Mouse (Mus musculus) midbrain, embryonic 10.5 days (tissue): Measurements from ENCODE around the gene Gm17402. TPM values are rescaled to one million over a fixed set of nuclear protein-coding genes. Genes with fewer than 3 reads are reported as not detected.

Experiments used
- DNase-seq: peaks from one replicate; pipeline ENCODE4 v3.0.0-alpha.2; 2017; ENCODE audit warnings: low spot score
- H3K27ac ChIP-seq: fragments of 300-500 bp; sonication (generic); replicated peaks from 2 replicates; pipeline ENCODE4 v1.5.1; 2016; ENCODE audit warnings: mild to moderate bottlenecking
- H3K27me3 ChIP-seq: fragments of 300-500 bp; sonication (generic); 2 replicates; pipeline ENCODE4 v1.6.1; 2016; ENCODE audit warnings: low read depth, mild to moderate bottlenecking; ENCODE audit not compliant: poor library complexity, severe bottlenecking
- H3K36me3 ChIP-seq: fragments of 300-500 bp; sonication (generic); 2 replicates; pipeline ENCODE4 v1.6.1; 2016; ENCODE audit warnings: mild to moderate bottlenecking, moderate library complexity
- H3K4me1 ChIP-seq: fragments of 300-500 bp; sonication (generic); 2 replicates; pipeline ENCODE4 v1.6.1; 2016
- H3K4me3 ChIP-seq: fragments of 300-500 bp; sonication (generic); 2 replicates; pipeline ENCODE4 v1.5.1; 2016; ENCODE audit warnings: mild to moderate bottlenecking, moderate library complexity
- H3K9me3 ChIP-seq: fragments of 300-500 bp; sonication (generic); replicated peaks from 2 replicates; pipeline ENCODE4 v1.6.1; 2016; ENCODE audit warnings: mild to moderate bottlenecking
- WGBS: fragments of 180-500 bp; shearing (Covaris S2); methylation state at CpG from one replicate; pipeline ENCODE4 v1.1.7; 2016; 5-methylcytosine and 5-hydroxymethylcytosine counted together
- polyA plus RNA-seq: library from polyadenylated mRNA; unstranded; fragments of >200 nt; fragmentation: Nextera tagmentation; extraction: Ambion mirVana; gene quantifications from 2 replicates; pipeline ENCODE4 v1.2.1, GENCODE M21; 2016

The Gm17402 gene
- polyA plus RNA-seq, 1 experiment from 2014 or later = not detected

DNA sequence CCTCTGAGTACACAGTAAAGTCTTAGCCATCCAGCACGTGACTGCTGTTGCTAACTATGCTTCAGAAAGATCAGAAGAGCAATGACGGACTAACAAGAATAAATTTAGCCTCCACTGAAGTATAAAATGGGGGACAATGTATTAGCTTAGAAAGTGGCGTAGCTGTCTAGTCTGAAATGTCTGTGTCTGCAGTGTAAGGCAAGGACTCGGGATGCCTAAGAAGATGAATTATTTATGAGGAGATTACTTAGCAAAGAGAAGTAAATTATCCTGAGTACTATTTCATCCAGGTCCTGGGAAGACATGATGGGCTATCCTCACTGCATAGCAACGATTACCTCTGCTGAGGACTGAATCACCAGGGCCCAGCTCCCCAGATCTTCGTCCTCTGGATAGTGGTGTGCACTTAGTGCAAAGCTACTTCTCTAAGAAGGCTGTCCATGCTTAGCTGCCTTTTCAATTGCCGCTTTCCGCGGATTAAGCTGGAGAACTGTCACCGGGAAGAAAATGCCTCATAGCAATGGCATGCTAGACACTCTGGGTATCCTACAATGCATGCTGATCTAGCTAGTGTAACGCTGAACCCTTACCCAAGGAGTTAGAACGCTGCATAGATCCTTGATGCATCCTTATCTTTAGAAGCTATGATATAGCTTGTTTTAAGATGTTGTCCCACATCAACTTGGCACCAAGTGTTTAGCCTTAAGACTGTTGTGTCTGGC is 23.4 kb downstream of the Gm17402 start:
- peak; percentile 34 for DNase-seq
- no peak overlapping the region for H3K4me3 ChIP-seq

GRCm38 (mm10) chr3:67346674-67347073 is 28.3 kb downstream of the Gm17402 start:
- H3K27me3 ChIP-seq = no peaks in the 10 kb centered on the region
- H3K27ac ChIP-seq = no peak overlapping the region
- H3K4me3 ChIP-seq = no peak overlapping the region
- no peaks in the 10 kb centered on the region for H3K36me3 ChIP-seq
- 67% methylated on average over 2 of the region's 2 CpGs for WGBS
- peaks cover 9% of the 10 kb centered on the region for H3K4me1 ChIP-seq
- DNase-seq = no peak
- H3K9me3 ChIP-seq = no peaks in the 10 kb centered on the region

More for the DNA sequence above, 23.4 kb downstream of the Gm17402 start:
- Histone ChIP-seq H3K27ac (0 out of 2 replicates have a peak overlapping the region, but pooled peaks have one; percentile 43), H3K36me3 (no peaks in the 10 kb centered on the region), H3K4me1 (peaks cover 15% of the 10 kb centered on the region), H3K9me3 (no peaks in the 10 kb centered on the region), H3K27me3 (no peaks in the 10 kb centered on the region)
- WGBS = 60% methylated on average over 12 of the region's 12 CpGs

GRCm38 (mm10) chr3:67344599-67344998 is 30.4 kb downstream of the Gm17402 start:
- peak; percentile 57 for DNase-seq
- Histone ChIP-seq H3K27ac (no peak overlapping the region), H3K9me3 (no peaks in the 10 kb centered on the region), H3K4me1 (peaks cover 3% of the 10 kb centered on the region; the same call in 1 of the 2 replicates), H3K36me3 (no peaks in the 10 kb centered on the region), H3K27me3 (no peaks in the 10 kb centered on the region), H3K4me3 (no peak overlapping the region)
- 12% methylated on average over 2 of the region's 2 CpGs for WGBS

GRCm38 (mm10) chr3:67343004-67343662 is 31.8 kb downstream of the Gm17402 start:
- no peak for DNase-seq
- H3K27ac ChIP-seq = no peak overlapping the region
- H3K36me3 ChIP-seq = no peaks in the 10 kb centered on the region
- peaks cover 5% of the 10 kb centered on the region; the same call in 1 of the 2 replicates for H3K4me1 ChIP-seq
- no peaks in the 10 kb centered on the region for H3K9me3 ChIP-seq
- no peak overlapping the region for H3K4me3 ChIP-seq
- no peaks in the 10 kb centered on the region for H3K27me3 ChIP-seq
- 57% methylated on average over 5 of the region's 5 CpGs for WGBS

GRCm38 (mm10) chr3:67340921-67341320 is 34.0 kb downstream of the Gm17402 start:
- H3K9me3 ChIP-seq = no peaks in the 10 kb centered on the region
- no peaks in the 10 kb centered on the region for H3K27me3 ChIP-seq
- no peak for DNase-seq
- 87% methylated on average over 7 of the region's 7 CpGs for WGBS
- H3K4me3 ChIP-seq = no peak overlapping the region
- H3K27ac ChIP-seq = no peak overlapping the region
- no peaks in the 10 kb centered on the region for H3K36me3 ChIP-seq
- 0 out of 2 replicates have a peak, but pooled peaks cover 3% of the 10 kb centered on the region for H3K4me1 ChIP-seq

GRCm38 (mm10) chr3:67339558-67339957 is 35.4 kb downstream of the Gm17402 start:
- no peaks in the 10 kb centered on the region for H3K36me3 ChIP-seq
- H3K4me1 ChIP-seq = 0 out of 2 replicates have a peak, but pooled peaks cover 3% of the 10 kb centered on the region
- H3K27me3 ChIP-seq = no peaks in the 10 kb centered on the region
- no peak for DNase-seq
- H3K9me3 ChIP-seq = no peaks in the 10 kb centered on the region
- H3K4me3 ChIP-seq = no peak overlapping the region
- WGBS = 79% methylated on average over 3 of the region's 3 CpGs
- H3K27ac ChIP-seq = no peak overlapping the region

DNA sequence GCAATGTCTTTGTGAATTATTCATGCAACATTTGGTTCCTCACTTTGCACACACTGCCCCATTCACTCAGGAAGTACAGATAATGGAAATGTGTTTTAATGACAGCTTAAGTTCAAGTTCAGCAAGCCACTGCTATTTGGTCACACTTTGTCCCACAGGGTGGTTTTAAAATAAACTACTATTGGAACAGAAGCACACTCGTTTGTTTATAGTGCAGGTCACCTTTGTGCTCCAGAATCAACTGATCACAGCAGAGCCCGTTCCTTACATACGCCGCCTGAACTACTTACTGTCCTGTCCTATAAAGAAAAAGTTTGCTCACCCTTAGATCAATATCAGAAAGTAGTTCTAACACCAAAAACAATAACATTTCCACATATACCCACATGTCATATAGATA is 52.5 kb downstream of the Gm17402 start:
- no peak overlapping the region for H3K27ac ChIP-seq
- no peaks in the 10 kb centered on the region for H3K27me3 ChIP-seq
- WGBS = 76% methylated on average over 4 of the region's 4 CpGs
- H3K36me3 ChIP-seq = no peaks in the 10 kb centered on the region
- H3K4me1 ChIP-seq = no peaks in the 10 kb centered on the region
- H3K9me3 ChIP-seq = no peaks in the 10 kb centered on the region
- DNase-seq = no peak
- no peak overlapping the region for H3K4me3 ChIP-seq

Other genes with a start within 250 kb of the Gm17402 start
- 26.1 and 29.8 TPM in 2 replicates for gene Mlf1, start 1.1 kb downstream of the Gm17402 start, polyA plus RNA-seq
- 49.6 and 52.4 TPM in 2 replicates for gene Gfm1, start 54.9 kb upstream of the Gm17402 start, polyA plus RNA-seq
- gene Lxn, start 88.8 kb upstream of the Gm17402 start, polyA plus RNA-seq = 51.0 and 59.2 TPM in 2 replicates
- 1.5 and 1.6 TPM in 2 replicates for gene Rarres1, start 140.4 kb upstream of the Gm17402 start, polyA plus RNA-seq
- gene Mfsd1, start 207.6 kb upstream of the Gm17402 start, polyA plus RNA-seq = 62.9 and 64.6 TPM in 2 replicates